9 mouse cellular contexts compared by ENCODE assay signal in genomic region chr9:102190058-102190457, GRCm38 (mm10).
"Had no signal": no experiment of that assay in that cellular context is flagged by ENCODE, and none has a peak within 500 bp of the region (broad histone marks: within the 10 kb centered on the region; RNA-seq: fewer than 3 reads in every experiment).

No protein-coding gene starts in this region.

- ATAC-seq: midbrain, embryonic 16.5 days had no signal

- DNase-seq: right cerebral cortex, postnatal 14 days; thymus, adult 18-20 months; thymus, postnatal 14 days had no signal

- H3K27me3 ChIP-seq: limb, embryonic 13.5 days had no signal

- H3K9me3 ChIP-seq: limb, embryonic 13.5 days; midbrain, embryonic 12.5 days; neural tube, embryonic 13.5 days had no signal

- H3K27ac ChIP-seq: layer of hippocampus, adult 2 months; limb, embryonic 13.5 days; liver, embryonic 14.5 days; midbrain, embryonic 12.5 days; neural tube, embryonic 13.5 days had no signal

- H3K4me2 ChIP-seq: midbrain, embryonic 12.5 days; neural tube, embryonic 13.5 days had no signal

- H3K9ac ChIP-seq: limb, embryonic 13.5 days; liver, embryonic 14.5 days; midbrain, embryonic 12.5 days; neural tube, embryonic 13.5 days had no signal

- H3K4me3 ChIP-seq: layer of hippocampus, adult 2 months; limb, embryonic 13.5 days; midbrain, embryonic 12.5 days; neural tube, embryonic 13.5 days had no signal

- H3K36me3 ChIP-seq: limb, embryonic 13.5 days; neural tube, embryonic 13.5 days had no signal
